Mouse (Mus musculus) T-cell, adult 66 days (primary cell): ENCODE measurements around the gene Dpt. TPM values are rescaled to one million over a fixed set of nuclear protein-coding genes. Genes with fewer than 3 reads are reported as not detected.

Source experiments
- total RNA-seq, 2 experiments: library from RNA; stranded (reverse); gene quantifications; 3 replicates in 1 of 2; 4 replicates in 1 of 2; pipeline ENCODE4 v1.2.4; 2023

Dpt gene
- total RNA-seq, result not detected

DNA sequence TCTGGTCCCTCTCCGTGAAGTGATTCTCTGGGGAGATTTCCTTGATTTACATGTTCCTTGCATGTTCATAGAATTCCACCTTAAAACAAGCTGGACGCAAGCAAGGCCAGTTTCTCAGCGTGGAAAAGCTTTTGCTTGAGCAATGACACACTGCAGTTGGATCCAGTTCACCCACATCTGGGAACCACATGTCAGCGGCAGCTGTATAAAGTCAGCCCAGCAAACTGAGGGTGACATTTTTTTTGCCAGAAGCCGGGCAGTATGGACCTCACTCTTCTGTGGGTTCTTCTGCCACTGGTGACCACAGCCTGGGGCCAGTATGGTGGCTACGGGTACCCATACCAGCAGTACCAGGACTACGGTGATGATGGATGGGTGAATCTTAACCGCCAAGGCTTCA lies at the start of gene Dpt:
Gene Dpt (plus strand): TSS at position 174 of the 400 bp plus-strand sequence.

Other genes starting within 250 kb of the Dpt start
- 10 to 100 TPM; 26.9 to 47.7 TPM for gene Xcl1, start 138.9 kb downstream of the Dpt start, total RNA-seq